In the genomic region with DNA sequence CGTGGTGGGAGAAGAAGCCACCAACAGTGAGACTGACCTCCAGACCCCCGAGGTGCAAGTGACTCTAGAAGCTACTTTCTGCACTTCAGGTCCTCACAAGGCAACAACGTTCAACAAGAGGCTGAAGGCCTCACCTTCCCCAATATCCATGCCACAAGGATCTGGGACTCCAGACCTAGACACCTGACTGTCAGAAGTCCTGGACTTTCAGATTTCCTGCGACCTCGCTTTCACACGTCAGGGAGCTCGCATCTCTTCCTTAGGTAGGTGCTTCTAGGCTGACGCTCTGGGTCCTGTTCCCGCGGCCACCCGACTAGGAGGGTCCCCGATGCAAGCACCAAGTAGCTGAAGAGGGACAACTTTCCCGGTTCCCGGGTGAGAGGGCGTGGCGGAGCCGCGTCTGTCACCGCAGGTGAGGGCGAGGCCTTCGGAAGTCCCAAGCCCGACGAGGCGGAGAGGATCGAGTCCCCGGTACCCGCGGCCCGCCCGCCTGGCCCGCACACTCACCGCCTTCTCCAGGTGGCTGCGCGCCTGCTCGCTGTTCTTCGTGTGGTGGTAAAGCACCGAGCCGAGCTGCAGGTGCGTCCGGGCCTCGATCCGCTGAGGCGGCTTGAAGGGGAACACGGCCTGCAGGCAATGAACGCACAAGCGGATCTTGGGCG, we compare ENCODE assay signal across 8 mouse cellular contexts. TPM values are rescaled to one million over a fixed set of nuclear protein-coding genes. Genes with fewer than 3 reads are reported as not detected.
DNase-seq lines count a peak whose midpoint lies in the region; ATAC-seq and TF ChIP-seq lines count a peak whose summit lies in the region.

No protein-coding gene starts in this region.

- TF ChIP-seq CTCF in midbrain, postnatal 0 days (IDR thresholded peaks at IDR 0.05) = no peak

- no peaks in the 10 kb centered on the region for H3K27me3 ChIP-seq in hindbrain, embryonic 10.5 days (ENCODE audit: insufficient read depth, poor library complexity, severe bottlenecking)
- no peaks in the 10 kb centered on the region for H3K27me3 ChIP-seq in midbrain, postnatal 0 days (ENCODE audit: insufficient read depth, low read length)

- peaks cover 40% of the 10 kb centered on the region for H3K4me1 ChIP-seq in hindbrain, embryonic 10.5 days (replicated peaks)
- H3K4me1 ChIP-seq in midbrain, postnatal 0 days (ENCODE audit: insufficient read depth, low read length) = peaks cover 16% of the 10 kb centered on the region; the same call in 1 of the 2 replicates

- ATAC-seq in midbrain, postnatal 0 days (ENCODE audit: low FRiP score) = peak; percentile 11; the same call in 1 of the 2 replicates

- H3K4me3 ChIP-seq in hindbrain, embryonic 10.5 days = peak overlapping the region; percentile 88
- peak overlapping the region; percentile 98 for H3K4me3 ChIP-seq in midbrain, postnatal 0 days (ENCODE audit: low read depth, low read length)

- peak; percentile 46 for DNase-seq in adrenal gland, postnatal 25 days
- DNase-seq in adrenal gland, postnatal 10 days = no peak
- peak; percentile 26 to 60 for DNase-seq in urinary bladder, adult 18-20 months (ENCODE audit: low spot score in 2 of 2)
- no peak for DNase-seq in urinary bladder, adult 2 months (ENCODE audit: low spot score)
- no peak for DNase-seq in hindbrain, embryonic 10.5 days (ENCODE audit: low spot score)
- peak; percentile 68 for DNase-seq in liver
- DNase-seq in midbrain, postnatal 0 days (ENCODE audit: low spot score) = no peak
- DNase-seq in thymus, postnatal 14 days = peak; percentile 65

- WGBS in hindbrain, embryonic 10.5 days = under 1% methylated on average over 47 of the region's 47 CpGs
- WGBS in midbrain, postnatal 0 days = under 1% methylated on average over 46 of the region's 47 CpGs

- peak overlapping the region; percentile 99 for H3K9ac ChIP-seq in midbrain, postnatal 0 days (replicated peaks; ENCODE audit: low read length, poor library complexity, severe bottlenecking)

- H3K27ac ChIP-seq in hindbrain, embryonic 10.5 days = peak overlapping the region; percentile 93
- H3K27ac ChIP-seq in midbrain, postnatal 0 days (ENCODE audit: low read depth, low read length) = peak overlapping the region; percentile 76

- peak overlapping the region; percentile 85 for H3K4me2 ChIP-seq in midbrain, postnatal 0 days (ENCODE audit: low read depth, low read length, poor library complexity, severe bottlenecking)

- peaks cover 16% of the 10 kb centered on the region; the same call in 1 of the 2 replicates for H3K36me3 ChIP-seq in hindbrain, embryonic 10.5 days
- no peaks in the 10 kb centered on the region for H3K36me3 ChIP-seq in midbrain, postnatal 0 days (ENCODE audit: insufficient read depth, low read length)

- no peaks in the 10 kb centered on the region for H3K9me3 ChIP-seq in hindbrain, embryonic 10.5 days
- H3K9me3 ChIP-seq in midbrain, postnatal 0 days (ENCODE audit: low read length) = no peaks in the 10 kb centered on the region

RNA-seq across cellular contexts. Expression of gene Mau2, which starts 0.5 kb away (rescaled TPM):
- total RNA-seq in adrenal gland, postnatal 25 days (2021) = 66.7 and 73.9 TPM in 2 replicates
- total RNA-seq in adrenal gland, postnatal 10 days (2021) = 10 to 100 TPM; 53.8 to 56.2 TPM
- 49.6 and 57.8 TPM in 2 replicates for polyA plus RNA-seq in urinary bladder, adult 2 months (2012; rRNA removed)
- polyA plus RNA-seq in hindbrain, embryonic 10.5 days (2016; fragmentation: Nextera tagmentation; extraction: Ambion mirVana) = 62.6 and 66.8 TPM in 2 replicates
- 130 and 148 TPM in 2 replicates for total RNA-seq in midbrain, postnatal 0 days (2014; rRNA removed)
- 54.3 and 56.6 TPM in 2 replicates for polyA plus RNA-seq in midbrain, postnatal 0 days (2015; fragmentation: Nextera tagmentation; extraction: Ambion mirVana)

RNA-seq across cellular contexts. Expression of gene Sugp1, which starts 0.6 kb away (rescaled TPM):
- 30.8 and 37.0 TPM in 2 replicates for total RNA-seq in adrenal gland, postnatal 25 days (2021)
- 10 to 100 TPM; 24.1 to 29.7 TPM for total RNA-seq in adrenal gland, postnatal 10 days (2021)
- polyA plus RNA-seq in urinary bladder, adult 2 months (2012; rRNA removed) = 15.4 and 20.6 TPM in 2 replicates
- 51.3 and 54.2 TPM in 2 replicates for polyA plus RNA-seq in hindbrain, embryonic 10.5 days (2016; fragmentation: Nextera tagmentation; extraction: Ambion mirVana)
- 18.6 and 19.9 TPM in 2 replicates for total RNA-seq in midbrain, postnatal 0 days (2014; rRNA removed)
- polyA plus RNA-seq in midbrain, postnatal 0 days (2015; fragmentation: Nextera tagmentation; extraction: Ambion mirVana) = 48.7 and 48.9 TPM in 2 replicates

RNA-seq across cellular contexts. Expression of gene Tm6sf2, which starts 30.7 kb away (rescaled TPM):
- total RNA-seq in adrenal gland, postnatal 25 days (2021) = 0.43 and 1.9 TPM in 2 replicates
- total RNA-seq in adrenal gland, postnatal 10 days (2021) = 1 to 10 TPM; 4.3 to 9.3 TPM
- polyA plus RNA-seq in urinary bladder, adult 2 months (2012; rRNA removed) = 1.8 and 2.5 TPM in 2 replicates
- 0.56 and 0.88 TPM in 2 replicates for polyA plus RNA-seq in hindbrain, embryonic 10.5 days (2016; fragmentation: Nextera tagmentation; extraction: Ambion mirVana)
- 1.6 TPM in 1 of 2 replicates, not detected in the other for total RNA-seq in midbrain, postnatal 0 days (2014; rRNA removed)
- 0.22 and 0.35 TPM in 2 replicates for polyA plus RNA-seq in midbrain, postnatal 0 days (2015; fragmentation: Nextera tagmentation; extraction: Ambion mirVana)

RNA-seq across cellular contexts. Expression of gene Hapln4, which starts 41.2 kb away (rescaled TPM):
- 0.12 and 0.43 TPM in 2 replicates for total RNA-seq in adrenal gland, postnatal 25 days (2021)
- under 1 TPM; 0.24 to 0.36 TPM for total RNA-seq in adrenal gland, postnatal 10 days (2021)
- polyA plus RNA-seq in urinary bladder, adult 2 months (2012; rRNA removed) = 0.21 TPM in 2 replicates
- polyA plus RNA-seq in hindbrain, embryonic 10.5 days (2016; fragmentation: Nextera tagmentation; extraction: Ambion mirVana) = 0.12 and 0.20 TPM in 2 replicates
- 0.99 and 1.3 TPM in 2 replicates for total RNA-seq in midbrain, postnatal 0 days (2014; rRNA removed)
- 1.6 and 1.7 TPM in 2 replicates for polyA plus RNA-seq in midbrain, postnatal 0 days (2015; fragmentation: Nextera tagmentation; extraction: Ambion mirVana)

RNA-seq across cellular contexts. Expression of gene Gatad2a, which starts 45.8 kb away (rescaled TPM):
- 95.6 and 104 TPM in 2 replicates for total RNA-seq in adrenal gland, postnatal 25 days (2021)
- total RNA-seq in adrenal gland, postnatal 10 days (2021) = 10 to 100 TPM; 84.4 to 90.0 TPM
- polyA plus RNA-seq in urinary bladder, adult 2 months (2012; rRNA removed) = 28.8 and 38.7 TPM in 2 replicates
- 46.9 and 50.3 TPM in 2 replicates for polyA plus RNA-seq in hindbrain, embryonic 10.5 days (2016; fragmentation: Nextera tagmentation; extraction: Ambion mirVana)
- 24.4 and 30.1 TPM in 2 replicates for total RNA-seq in midbrain, postnatal 0 days (2014; rRNA removed)
- polyA plus RNA-seq in midbrain, postnatal 0 days (2015; fragmentation: Nextera tagmentation; extraction: Ambion mirVana) = 17.2 and 19.3 TPM in 2 replicates

Comparison
In these comparisons a context has a peak if more than half of its experiments do, and no peak if none do; other contexts are left out.
1. DNase-seq: peak in adrenal gland, postnatal 25 days (single experiment), urinary bladder, adult 18-20 months (2 of 2), liver (single experiment) and thymus, postnatal 14 days (single experiment); none in adrenal gland, postnatal 10 days (single experiment), urinary bladder, adult 2 months (single experiment), hindbrain, embryonic 10.5 days (single experiment) and midbrain, postnatal 0 days (single experiment).